Mouse (Mus musculus) spleen, adult 2 months (tissue): ENCODE measurements around the gene Cdc42se1. TPM values are rescaled to one million over a fixed set of nuclear protein-coding genes. Genes with fewer than 3 reads are reported as not detected.

Experiments
- DNase-seq, 2 experiments: peaks; one replicate each; pipeline versions ENCODE4 v3.0.0 to v3.0.0-alpha.2; 2012 to 2021; ENCODE audit warnings: low spot score in 2 of 2, low read depth in 1 of 2
- H3K27ac ChIP-seq: fragments of 200-500 bp; 2 replicates; pipeline ENCODE4 v1.5.1; 2012; ENCODE audit warnings: low read length, inconsistent platforms; ENCODE audit not compliant: insufficient read depth
- H3K27me3 ChIP-seq: fragments of 200-500 bp; 2 replicates; pipeline ENCODE4 v1.6.1; 2012; ENCODE audit warnings: mild to moderate bottlenecking, moderate library complexity, low read length, inconsistent platforms; ENCODE audit not compliant: control insufficient read depth, insufficient read depth
- H3K36me3 ChIP-seq: fragments of 200-500 bp; 2 replicates; pipeline ENCODE4 v1.6.1; 2012; ENCODE audit warnings: mild to moderate bottlenecking, low read length, inconsistent platforms; ENCODE audit not compliant: control insufficient read depth, insufficient read depth
- H3K4me1 ChIP-seq: fragments of 200-500 bp; 2 replicates; pipeline ENCODE4 v1.6.1; 2011; ENCODE audit warnings: inconsistent platforms; ENCODE audit not compliant: control insufficient read depth, insufficient read depth, insufficient read length
- H3K4me3 ChIP-seq: fragments of 200-500 bp; 2 replicates; pipeline ENCODE4 v1.5.1; 2011; ENCODE audit warnings: mild to moderate bottlenecking, inconsistent platforms; ENCODE audit not compliant: insufficient read depth, insufficient read length; ENCODE audit errors: extremely low read depth
- CTCF ChIP-seq: fragments of 200-500 bp; IDR thresholded peaks from 2 replicates; pipeline ENCODE4 v1.5.1; 2011; ENCODE audit warnings: mild to moderate bottlenecking, inconsistent platforms; ENCODE audit not compliant: insufficient read depth, insufficient read length, insufficient replicate concordance; ENCODE audit errors: extremely low read depth
- POLR2A ChIP-seq: fragments of 200-500 bp; IDR thresholded peaks from 2 replicates; pipeline ENCODE4 v1.6.1; 2011; ENCODE audit warnings: low read depth, low read length, inconsistent platforms
- WGBS: fragments of 180-500 bp; shearing (Covaris S2); methylation state at CpG from one replicate; pipeline ENCODE4 v1.1.7; 2018; 5-methylcytosine and 5-hydroxymethylcytosine counted together
- polyA plus RNA-seq: library from polyadenylated mRNA; depleted of rRNA; stranded (reverse); fragments of >200 nt; gene quantifications from 2 replicates; pipeline ENCODE4 v1.2.3, GENCODE M21; 2012

Cdc42se1 gene
- polyA plus RNA-seq, 1 experiment = 94.1 TPM

DNA sequence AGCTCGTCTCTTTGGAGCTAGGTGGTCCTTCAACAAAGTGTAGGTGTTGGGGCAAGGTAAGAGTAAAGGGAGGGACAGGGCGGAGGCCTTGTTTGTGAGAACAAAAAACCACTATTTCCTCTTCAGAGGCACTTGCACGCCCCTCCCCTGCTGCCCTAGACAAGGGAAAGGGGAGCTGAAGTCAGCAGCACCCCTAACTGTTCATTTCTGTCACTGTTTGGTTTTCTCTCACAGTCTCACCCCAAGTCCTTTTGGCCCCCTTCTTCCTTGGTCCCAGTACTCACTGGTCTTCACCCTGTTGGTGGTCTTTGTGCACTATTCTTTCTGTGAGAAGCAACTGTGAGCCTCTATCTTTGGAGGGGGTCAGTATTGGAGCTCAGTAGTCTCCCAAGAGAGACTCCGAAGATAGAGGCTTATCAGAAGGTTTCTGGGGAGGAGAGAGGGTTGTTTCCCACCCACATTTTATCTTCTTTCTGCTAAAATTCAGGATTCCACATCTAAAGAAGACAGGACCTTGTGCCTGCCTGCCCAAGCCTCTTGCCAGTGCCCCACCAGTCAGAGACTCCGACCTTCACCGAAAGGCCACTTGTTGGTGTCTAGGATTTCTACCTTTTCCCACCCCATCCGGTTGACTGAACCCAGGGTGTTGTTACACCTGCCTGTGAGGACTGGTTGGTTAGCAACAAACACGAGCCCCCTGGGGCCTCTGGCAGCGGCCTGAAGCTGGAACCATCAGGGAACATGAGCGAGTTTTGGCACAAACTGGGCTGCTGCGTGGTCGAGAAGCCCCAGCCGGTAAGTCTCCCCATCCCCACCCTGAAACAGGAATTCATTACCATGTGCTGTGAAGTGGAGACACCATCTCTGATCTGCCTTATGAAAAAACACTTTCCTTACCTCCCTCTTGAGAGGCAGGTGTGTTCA is 3.0 kb downstream of the Cdc42se1 start, which contains the start of gene Mllt11:
Mllt11 (minus strand) TSS at position 874 of the 924 bp plus-strand sequence.
- DNase-seq = peak; percentile 34 to 82
- peak within 1 kb of the TSS; percentile 97 for H3K27ac ChIP-seq
- TF ChIP-seq POLR2A (peak; percentile 70), CTCF (no peak)
- no peaks in the 10 kb centered on the region for H3K27me3 ChIP-seq
- 35% methylated on average over 13 of the region's 13 CpGs for WGBS
- H3K4me1 ChIP-seq = peaks cover 15% of the 10 kb centered on the region
- peaks cover 44% of the 10 kb centered on the region for H3K36me3 ChIP-seq
- H3K4me3 ChIP-seq = peak within 1 kb of the TSS; percentile 49

GRCm38 (mm10) chr3:95232771-95233170 is 4.2 kb downstream of the Cdc42se1 start:
- 77% methylated on average over 7 of the region's 7 CpGs for WGBS
- H3K27me3 ChIP-seq = no peaks in the 10 kb centered on the region
- TF ChIP-seq POLR2A = no peak
- TF ChIP-seq CTCF = no peak
- no peak overlapping the region for H3K4me3 ChIP-seq
- peaks cover 15% of the 10 kb centered on the region for H3K4me1 ChIP-seq
- no peak for DNase-seq
- H3K36me3 ChIP-seq = peaks cover 48% of the 10 kb centered on the region
- H3K27ac ChIP-seq = no peak overlapping the region

DNA sequence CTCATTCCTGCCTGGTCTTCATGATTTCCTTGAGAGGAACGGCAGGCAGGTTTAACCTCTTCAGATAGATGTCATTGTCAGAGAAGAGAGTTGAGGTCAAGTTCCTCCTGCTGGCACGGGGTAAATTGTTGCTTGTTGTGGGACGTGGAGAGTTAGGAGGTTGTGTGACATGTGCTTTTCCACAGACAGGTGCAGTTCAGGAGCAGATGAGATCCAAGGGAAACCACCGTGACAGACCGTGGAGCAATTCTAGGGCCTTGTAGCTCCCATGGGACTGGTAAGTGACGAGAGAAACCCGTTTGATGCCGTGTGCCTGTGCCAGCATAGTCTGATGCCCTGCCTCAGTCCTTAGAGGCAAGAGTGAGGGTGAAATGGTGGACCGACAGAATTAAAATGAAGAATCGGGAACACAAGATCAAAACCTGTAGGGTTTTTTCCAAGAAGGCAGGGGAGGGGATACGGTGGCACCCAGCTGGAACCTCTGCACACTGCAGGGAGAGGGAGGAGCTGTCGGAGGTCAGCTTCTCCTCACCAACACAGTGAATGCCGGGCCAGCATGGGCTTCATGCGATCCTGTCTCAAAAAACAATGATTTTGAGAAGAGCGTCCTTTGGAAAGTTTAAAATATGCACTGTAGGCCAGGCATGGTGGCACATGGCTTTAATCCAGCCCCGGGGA is 4.9 kb downstream of the Cdc42se1 start:
- H3K36me3 ChIP-seq = peaks cover 51% of the 10 kb centered on the region
- 69% methylated on average over 16 of the region's 16 CpGs for WGBS
- no peak overlapping the region for H3K4me3 ChIP-seq
- no peak for DNase-seq
- H3K27ac ChIP-seq = peak overlapping the region; percentile 7; the same call in 1 of the 2 replicates
- H3K27me3 ChIP-seq = no peaks in the 10 kb centered on the region
- H3K4me1 ChIP-seq = peaks cover 15% of the 10 kb centered on the region
- TF ChIP-seq CTCF = no peak
- TF ChIP-seq POLR2A = no peak

- no peak for DNase-seq
- Histone ChIP-seq H3K27ac (no peak overlapping the region), H3K4me1 (peaks cover 12% of the 10 kb centered on the region), H3K4me3 (no peak overlapping the region), H3K27me3 (no peaks in the 10 kb centered on the region), H3K36me3 (peaks cover 51% of the 10 kb centered on the region)
- 93% methylated on average over 23 of the region's 23 CpGs for WGBS
- TF ChIP-seq CTCF (no peak), POLR2A (no peak)
These were observed 7.1 kb downstream of the Cdc42se1 start for GRCm38 (mm10) chr3:95235386-95236301.

GRCm38 (mm10) chr3:95237541-95238099 is 9.1 kb downstream of the Cdc42se1 start:
- peaks cover 3% of the 10 kb centered on the region for H3K4me1 ChIP-seq

DNA sequence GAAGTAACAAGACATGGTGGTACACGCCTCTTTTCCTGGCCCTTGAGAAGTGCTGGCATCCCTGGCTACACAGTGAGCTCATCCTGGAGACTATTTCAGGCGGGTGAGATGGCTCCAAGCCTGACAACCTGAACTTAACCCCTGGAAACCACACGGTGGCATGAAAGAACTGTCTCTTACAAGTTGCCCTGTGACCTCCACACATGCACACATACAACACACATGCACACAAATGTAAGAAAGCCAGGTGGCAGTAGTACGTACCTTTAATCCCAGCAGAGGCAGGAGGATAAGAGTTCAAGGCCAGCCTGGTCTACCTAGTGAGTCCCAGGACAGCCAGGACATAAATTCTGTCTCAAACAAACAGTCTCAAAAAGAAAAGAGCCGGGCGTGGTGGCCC is 10.5 kb downstream of the Cdc42se1 start:
- Histone ChIP-seq H3K4me1 (no peaks in the 10 kb centered on the region), H3K27me3 (no peaks in the 10 kb centered on the region), H3K36me3 (peaks cover 29% of the 10 kb centered on the region), H3K4me3 (no peak overlapping the region), H3K27ac (no peak overlapping the region)
- no peak for DNase-seq
- 85% methylated on average over 6 of the region's 6 CpGs for WGBS
- no peak for TF ChIP-seq CTCF
- no peak for TF ChIP-seq POLR2A

More at GRCm38 (mm10) chr3:95237541-95238099, 9.1 kb downstream of the Cdc42se1 start:
- Histone ChIP-seq H3K36me3 (peaks cover 42% of the 10 kb centered on the region), H3K27me3 (no peaks in the 10 kb centered on the region), H3K4me3 (no peak overlapping the region), H3K27ac (no peak overlapping the region)
- 86% methylated on average over 8 of the region's 8 CpGs for WGBS
- DNase-seq = no peak
- TF ChIP-seq POLR2A (no peak), CTCF (no peak)
